Mouse (Mus musculus) layer of hippocampus, adult 18-20 months (tissue): ENCODE measurements at regions not wholly inside any gene's neighbourhood (a gene's known extent, or its start where the extent isn't known, plus 50 kb on each side); places are given as distances from the start of the nearest gene placed in this dataset.
"Not testable (repeated sequence)": the region's sequence is repeated elsewhere in the genome, so short reads cannot be mapped to it uniquely, and the experiment has no call there.

Source experiments
- DNase-seq, 2 experiments: peaks; one replicate each; pipeline ENCODE4 v3.0.0; 2022; ENCODE audit warnings: low spot score in 2 of 2

DNA sequence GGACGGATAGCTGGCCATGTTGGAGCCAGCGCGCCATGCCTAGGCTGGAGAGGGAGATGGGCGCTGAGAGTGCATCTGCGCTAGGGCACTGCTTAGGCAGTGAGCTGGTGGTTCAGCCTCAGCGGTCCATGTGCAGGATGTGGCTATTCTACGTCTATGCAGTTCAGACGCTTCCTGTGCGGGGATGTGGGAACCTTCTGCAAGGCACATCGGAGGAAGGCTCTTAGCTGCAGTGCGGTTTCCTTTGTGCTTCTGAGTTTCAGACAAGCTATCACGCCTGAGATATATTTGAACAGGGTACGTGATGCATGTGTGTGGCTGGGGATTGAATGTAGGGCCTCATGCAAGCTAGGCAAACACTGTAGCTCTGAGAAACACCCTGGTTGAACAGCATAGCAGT lies 54.4 kb upstream of the Lrpprc start:
- DNase-seq = no peak

DNA sequence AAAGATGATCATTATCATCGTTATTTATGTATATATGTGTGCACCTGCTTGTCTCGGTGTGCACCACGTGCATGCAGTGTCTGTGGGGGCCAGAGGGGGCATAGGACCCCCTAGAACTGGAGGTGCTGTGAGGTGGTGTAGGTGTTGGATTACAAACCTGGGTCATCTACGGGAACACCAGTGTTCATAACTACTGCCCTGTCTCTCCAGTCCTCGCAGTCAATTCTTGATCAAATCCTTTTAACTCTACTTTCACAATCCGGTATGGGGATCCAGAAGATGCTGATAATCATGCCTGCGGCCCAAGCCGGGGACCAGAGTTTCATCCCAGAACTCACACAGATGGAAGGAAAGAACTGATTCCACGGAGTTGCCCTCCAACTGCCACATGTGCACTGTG lies 55.6 kb upstream of the Lrpprc start:
- no peak for DNase-seq

DNA sequence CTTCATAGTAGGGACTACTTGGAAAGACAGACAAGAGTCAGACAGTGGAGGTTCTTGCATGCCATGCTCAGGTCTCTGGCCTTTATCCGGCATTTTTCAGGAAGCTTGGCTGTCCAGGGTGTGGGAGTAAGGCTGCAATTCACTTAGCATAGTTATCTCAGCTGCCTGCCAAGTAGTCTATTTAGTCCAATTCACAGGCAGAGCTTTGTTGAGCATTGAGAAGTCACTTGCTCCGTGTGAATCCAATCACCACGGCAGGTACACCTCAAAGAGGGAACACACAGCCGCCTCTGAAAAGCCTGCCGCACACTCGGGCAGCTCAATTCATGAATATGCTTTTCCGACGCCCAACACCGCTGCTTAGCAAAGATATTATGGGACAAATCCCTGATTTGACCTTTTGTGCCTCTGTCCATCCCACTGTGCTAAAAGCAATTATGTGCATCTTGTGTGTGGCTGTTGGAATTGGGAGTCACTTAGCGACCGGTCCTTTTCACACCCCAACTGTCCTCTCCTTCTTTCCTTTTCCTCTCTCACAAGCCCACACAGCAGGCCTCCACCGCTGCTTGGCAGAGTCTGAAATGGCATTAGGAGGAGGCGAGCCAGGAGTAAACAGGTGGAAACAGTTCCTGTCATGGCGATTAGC lies 57.9 kb upstream of the Lrpprc start:
- no peak for DNase-seq

- peak; percentile 13 to 58 for DNase-seq
These were observed 58.4 kb upstream of the Lrpprc start for GRCm38 (mm10) chr17:84849031-84849405.

- DNase-seq = no peak
These were observed 59.9 kb upstream of the Lrpprc start for GRCm38 (mm10) chr17:84850464-84850863.

- no peak for DNase-seq
These were observed 60.3 kb upstream of the Lrpprc start for GRCm38 (mm10) chr17:84850893-84851292.

- DNase-seq = no peak
These were observed 66.4 kb upstream of the Lrpprc start for GRCm38 (mm10) chr17:84856971-84857370.

GRCm38 (mm10) chr17:84858830-84859229 lies 68.2 kb upstream of the Lrpprc start:
- DNase-seq = peak in 1 of 2 experiments; percentile 22

DNA sequence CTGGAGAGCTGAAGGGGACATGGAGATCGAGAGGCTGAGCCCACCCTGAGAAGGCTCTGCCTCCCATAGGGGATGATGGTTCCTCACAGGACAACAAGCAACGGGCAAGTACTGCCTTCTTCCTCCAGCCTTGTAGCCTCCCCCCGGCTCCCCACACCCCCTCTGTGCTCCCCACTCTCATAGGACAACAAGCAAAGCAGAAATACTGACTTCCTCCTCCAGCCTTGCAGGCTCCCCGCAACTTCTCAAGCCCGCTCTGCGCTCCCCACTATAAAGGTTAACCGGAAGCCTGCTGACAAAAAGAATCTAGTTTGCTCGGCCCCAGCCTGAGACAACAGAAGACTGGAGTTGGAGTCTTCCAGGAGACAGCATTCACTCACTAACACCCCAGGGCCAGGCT lies 69.3 kb upstream of the Lrpprc start:
- DNase-seq = no peak

DNA sequence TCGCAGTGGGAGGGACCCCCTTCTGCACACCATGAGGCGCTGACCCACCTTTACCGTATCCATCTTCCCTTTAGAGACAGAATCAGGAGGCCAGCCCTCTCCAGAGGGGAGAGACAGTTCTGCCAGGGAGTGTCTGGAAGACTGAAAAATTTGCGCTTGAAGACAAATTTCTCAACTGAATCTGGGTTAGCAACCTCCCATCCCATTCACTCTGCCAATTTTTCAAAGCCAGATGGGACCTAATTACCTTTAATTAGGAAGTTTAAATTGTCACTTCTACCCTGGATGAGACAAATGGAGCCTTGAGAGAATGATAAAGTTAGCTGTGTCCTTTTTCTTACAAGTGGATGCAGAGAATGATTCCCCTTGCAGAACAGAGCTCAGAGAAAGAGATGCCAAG lies 70.2 kb upstream of the Lrpprc start:
- no peak for DNase-seq

GRCm38 (mm10) chr17:84864231-84864630 lies 73.6 kb upstream of the Lrpprc start:
- not testable (repeated sequence) for DNase-seq

DNA sequence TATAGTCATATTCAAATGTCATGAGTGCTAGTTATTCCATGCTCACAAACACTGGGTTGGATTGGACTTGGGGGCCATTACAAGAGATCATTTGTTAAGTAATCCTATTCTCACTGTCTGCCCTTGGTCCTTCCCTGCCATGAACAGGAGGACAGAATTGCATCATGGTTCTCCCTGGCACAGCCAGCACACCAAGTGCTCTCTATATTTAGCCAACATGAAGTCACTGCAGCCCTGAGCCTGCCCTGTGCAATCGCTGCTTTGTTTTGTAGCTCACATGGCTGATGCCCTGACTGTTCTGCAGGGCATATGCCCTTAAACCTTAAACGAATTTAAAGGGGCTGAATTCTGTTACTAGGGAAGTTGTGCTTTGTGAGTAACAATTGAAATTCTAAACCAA lies 74.6 kb upstream of the Lrpprc start:
- DNase-seq = peak; percentile 15 to 67

- no peak for DNase-seq
These were observed 75.0 kb upstream of the Lrpprc start for GRCm38 (mm10) chr17:84865566-84865965.

DNA sequence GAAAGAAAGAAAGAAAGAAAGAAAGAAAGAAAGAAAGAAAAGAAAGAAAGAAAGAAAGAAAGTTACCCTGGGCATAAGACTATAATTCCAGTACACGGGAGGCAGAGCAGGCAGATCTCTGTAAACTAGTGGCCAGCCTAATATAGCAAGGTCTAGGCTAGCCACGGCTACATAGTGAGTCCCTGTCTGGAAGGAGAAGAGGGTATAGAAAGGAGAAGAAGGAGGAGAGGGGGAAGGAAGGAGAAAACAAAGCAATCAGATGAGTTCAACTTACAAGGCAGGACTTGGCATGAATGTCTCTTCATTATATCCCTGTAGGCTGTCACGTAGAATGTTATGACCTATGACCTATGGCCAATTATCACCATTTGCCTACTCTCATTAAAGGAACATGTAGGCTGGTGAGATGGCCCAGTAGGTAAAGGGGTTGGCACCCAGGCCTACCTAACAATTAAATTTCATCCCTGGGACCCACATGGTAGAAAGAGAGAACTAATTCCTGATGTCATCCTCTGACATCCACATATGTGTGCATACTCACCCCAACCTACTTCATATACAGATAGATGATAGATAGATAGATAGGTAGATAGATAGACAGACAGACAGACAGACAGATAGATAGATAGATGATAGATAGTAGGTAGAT lies 78.6 kb upstream of the Lrpprc start:
- no peak for DNase-seq

- DNase-seq = no peak
These were observed 83.0 kb upstream of the Lrpprc start for GRCm38 (mm10) chr17:84873554-84873953.

DNA sequence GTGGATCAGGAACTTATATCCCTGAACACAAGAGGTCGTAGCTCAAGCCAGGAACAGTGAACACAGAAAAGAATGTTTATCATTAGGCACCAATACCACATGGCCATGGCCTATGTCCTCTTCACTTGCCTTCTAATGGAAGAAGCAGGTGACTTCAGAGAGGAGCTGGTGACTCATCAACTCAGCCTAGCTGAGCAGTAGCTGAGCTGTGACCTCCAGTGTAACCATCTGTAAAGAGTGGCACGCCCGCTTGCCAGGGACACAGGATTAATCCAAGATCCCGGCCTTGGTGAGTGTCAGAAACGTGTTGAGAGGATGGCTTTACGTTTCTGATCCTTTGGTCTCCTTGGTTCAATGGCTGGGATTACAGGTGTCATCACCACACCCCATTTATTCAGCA lies 82.0 kb upstream of the Ppm1b start:
- no peak for DNase-seq

DNA sequence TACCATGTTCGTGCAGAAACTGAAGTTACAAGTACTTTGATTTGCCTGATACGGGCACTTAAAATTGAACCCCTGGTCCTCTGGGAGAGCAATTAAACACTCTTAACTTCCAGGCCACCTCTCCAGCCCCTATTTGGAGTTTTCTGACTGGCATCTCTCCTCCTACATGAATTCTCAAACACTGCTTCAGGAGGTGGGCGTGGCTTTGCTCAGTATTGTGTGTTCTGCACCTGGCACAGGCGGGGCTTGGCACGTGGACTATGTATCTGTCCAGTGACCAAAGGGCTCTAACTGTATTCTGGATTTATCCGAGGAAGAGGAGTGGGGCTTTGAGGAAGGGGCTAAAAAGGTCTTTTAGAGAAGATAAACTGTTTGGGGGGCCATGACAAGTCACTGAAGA lies 81.5 kb upstream of the Ppm1b start:
- no peak for DNase-seq

- no peak for DNase-seq
These were observed 80.5 kb upstream of the Ppm1b start for GRCm38 (mm10) chr17:84876037-84876436.

- DNase-seq = peak in 1 of 2 experiments; percentile 26
These were observed 79.2 kb upstream of the Ppm1b start for GRCm38 (mm10) chr17:84877176-84877863.

DNA sequence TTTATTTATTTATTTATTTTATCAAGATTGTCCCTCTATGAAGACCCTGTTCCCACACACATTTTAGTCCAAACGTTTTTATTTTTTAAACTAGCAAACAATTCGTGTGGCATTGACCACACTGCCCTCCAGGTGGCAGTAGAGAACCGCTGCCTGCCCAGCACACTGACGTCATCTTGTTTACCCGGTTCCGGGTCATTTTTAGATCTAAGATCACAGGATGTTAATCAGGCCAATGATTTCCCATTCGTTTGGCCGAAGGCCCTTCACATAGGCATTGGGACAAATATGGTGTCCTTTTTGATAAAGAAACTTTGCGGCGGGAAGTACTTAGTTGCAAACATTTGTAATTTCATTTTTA lies 78.7 kb upstream of the Ppm1b start:
- peak; percentile 26 to 75 for DNase-seq

- no peak for DNase-seq
These were observed 78.2 kb upstream of the Ppm1b start for GRCm38 (mm10) chr17:84878316-84878715.

GRCm38 (mm10) chr17:84879146-84879545 lies 77.4 kb upstream of the Ppm1b start:
- DNase-seq = no peak

DNA sequence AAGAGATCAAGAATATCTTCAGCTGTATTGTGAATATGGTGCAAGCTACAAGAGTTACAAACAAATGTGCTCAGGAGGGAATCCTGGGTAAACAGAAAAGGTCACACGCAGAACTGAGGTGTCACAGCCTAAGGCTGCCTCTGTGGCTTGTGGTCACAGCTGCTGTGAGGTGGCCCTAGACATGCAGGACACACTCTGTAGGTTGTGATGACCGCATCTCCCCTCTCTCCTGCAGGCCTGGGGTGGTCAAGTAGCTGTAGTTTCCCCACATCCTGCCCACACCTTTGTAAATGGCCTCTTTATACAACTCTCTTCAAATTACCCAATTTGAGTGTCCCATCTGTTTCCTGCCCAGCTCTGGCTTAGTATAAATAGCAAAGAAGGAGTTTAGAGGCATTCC lies 75.6 kb upstream of the Ppm1b start:
- DNase-seq = no peak
